Comparison of ENCODE assay signal across 11 mouse cellular contexts in the genomic region with DNA sequence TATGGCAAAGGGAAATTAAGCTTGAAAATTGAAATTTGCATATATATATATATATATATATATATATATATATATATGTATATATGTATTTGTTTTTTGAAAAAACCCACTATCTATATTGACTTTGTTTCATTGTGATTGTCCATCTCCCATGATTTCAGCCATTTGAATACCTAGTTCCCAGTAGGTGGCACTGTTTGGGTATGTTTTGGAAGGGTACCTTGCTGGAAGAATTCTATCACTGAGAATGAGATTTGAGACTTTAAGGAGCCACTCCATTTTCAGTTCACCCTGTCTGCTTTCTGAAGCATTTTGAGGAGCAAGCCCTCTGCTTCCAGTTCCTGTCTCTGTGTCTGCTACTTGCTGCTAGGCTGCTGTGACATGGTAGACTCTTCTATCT.
DNase-seq lines count a peak whose midpoint lies in the region; ATAC-seq and TF ChIP-seq lines count a peak whose summit lies in the region.
"Had no signal": no experiment of that assay in that cellular context is flagged by ENCODE, and none has a peak within 500 bp of the region (broad histone marks: within the 10 kb centered on the region; RNA-seq: fewer than 3 reads in every experiment).

No protein-coding gene starts in this region.

- H3K4me2 ChIP-seq in heart, postnatal 0 days (ENCODE audit: low read depth, low read length) = no peak overlapping the region
- H3K4me2 ChIP-seq in midbrain, embryonic 14.5 days (ENCODE audit: low read length) = no peak overlapping the region
- H3K4me2 ChIP-seq in midbrain, embryonic 11.5 days = no peak overlapping the region
- H3K4me2 ChIP-seq in stomach, postnatal 0 days (replicated peaks; ENCODE audit: low read depth) = no peak overlapping the region
- H3K4me2 ChIP-seq: embryonic facial prominence, embryonic 15.5 days; limb, embryonic 12.5 days had no signal

- ATAC-seq in heart, postnatal 0 days (ENCODE audit: insufficient read depth, low read depth) = no peak
- no peak for ATAC-seq in midbrain, embryonic 14.5 days (ENCODE audit: low FRiP score, low TSS enrichment)
- ATAC-seq in midbrain, embryonic 11.5 days (ENCODE audit: low FRiP score) = no peak
- ATAC-seq in stomach, postnatal 0 days (ENCODE audit: low FRiP score, low TSS enrichment) = no peak

- no peak for TF ChIP-seq EP300 in heart, postnatal 0 days (IDR thresholded peaks at IDR 0.05; ENCODE audit: low read depth)
- no peak for TF ChIP-seq EP300 in stomach, postnatal 0 days (optimal IDR thresholded peaks at IDR 0.05)

- TF ChIP-seq POLR2A in brain, embryonic 14.5 days (IDR thresholded peaks at IDR 0.05; ENCODE audit: borderline replicate concordance, extremely low read depth, insufficient read depth, insufficient read length, poor library complexity, severe bottlenecking) = no peak

- H3K4me3 ChIP-seq in heart, postnatal 0 days (ENCODE audit: low read depth, low read length) = no peak overlapping the region
- no peak overlapping the region for H3K4me3 ChIP-seq in midbrain, embryonic 14.5 days (replicated peaks; ENCODE audit: low read depth, low read length)
- H3K4me3 ChIP-seq in midbrain, embryonic 11.5 days (ENCODE audit: low read depth, low read length) = no peak overlapping the region
- no peak overlapping the region for H3K4me3 ChIP-seq in stomach, postnatal 0 days (ENCODE audit: low read depth, low read length)
- H3K4me3 ChIP-seq: embryonic facial prominence, embryonic 15.5 days; limb, embryonic 12.5 days; myocyte had no signal

- peak; percentile 43 for TF ChIP-seq CTCF in heart, postnatal 0 days (IDR thresholded peaks at IDR 0.05; ENCODE audit: low read depth)
- TF ChIP-seq CTCF in brain, embryonic 14.5 days (IDR thresholded peaks at IDR 0.05; ENCODE audit: borderline replicate concordance, extremely low read depth, insufficient read depth, insufficient read length) = no peak
- TF ChIP-seq CTCF in stomach, postnatal 0 days (IDR thresholded peaks at IDR 0.05; ENCODE audit: low read depth) = peak; percentile 64

- peak; percentile 21 for DNase-seq in heart, postnatal 0 days (ENCODE audit: low spot score)
- no peak for DNase-seq in heart, postnatal 25 days (ENCODE audit: low spot score)
- DNase-seq in midbrain, embryonic 14.5 days = peak; percentile 61
- DNase-seq in midbrain, embryonic 11.5 days (ENCODE audit: low spot score, missing footprints) = no peak
- peak; percentile 53 for DNase-seq in brain, embryonic 14.5 days (ENCODE audit: low read depth)
- no peak for DNase-seq in stomach, postnatal 0 days (ENCODE audit: low spot score)
- no peak for DNase-seq in c-Kit-positive CD71-positive TER-119-positive erythroid progenitor cells, embryonic 14.5 days (ENCODE audit: low spot score)
- DNase-seq in layer of hippocampus, adult 9-11 months = no peak

- H3K9me3 ChIP-seq in heart, postnatal 0 days (replicated peaks; ENCODE audit: control insufficient read depth, low read length) = no peaks in the 10 kb centered on the region
- H3K9me3 ChIP-seq in midbrain, embryonic 14.5 days (ENCODE audit: control insufficient read depth, low read length) = no peaks in the 10 kb centered on the region
- H3K9me3 ChIP-seq in midbrain, embryonic 11.5 days (ENCODE audit: control insufficient read depth, low read length) = no peaks in the 10 kb centered on the region
- no peaks in the 10 kb centered on the region for H3K9me3 ChIP-seq in stomach, postnatal 0 days (ENCODE audit: control insufficient read depth, low read length)
- H3K9me3 ChIP-seq: embryonic facial prominence, embryonic 15.5 days; limb, embryonic 12.5 days had no signal

- no peaks in the 10 kb centered on the region for H3K4me1 ChIP-seq in heart, postnatal 0 days (ENCODE audit: control insufficient read depth, insufficient read depth)
- no peaks in the 10 kb centered on the region for H3K4me1 ChIP-seq in midbrain, embryonic 14.5 days (ENCODE audit: control insufficient read depth, insufficient read depth, low read length)
- H3K4me1 ChIP-seq in midbrain, embryonic 11.5 days (ENCODE audit: control insufficient read depth, insufficient read depth, low read length) = no peaks in the 10 kb centered on the region
- no peaks in the 10 kb centered on the region for H3K4me1 ChIP-seq in stomach, postnatal 0 days (replicated peaks; ENCODE audit: control insufficient read depth, insufficient read depth)
- H3K4me1 ChIP-seq: embryonic facial prominence, embryonic 15.5 days; limb, embryonic 12.5 days had no signal

- H3K27me3 ChIP-seq in heart, postnatal 0 days (ENCODE audit: control insufficient read depth, insufficient read depth, low read length) = no peaks in the 10 kb centered on the region
- H3K27me3 ChIP-seq in midbrain, embryonic 14.5 days (ENCODE audit: control insufficient read depth, insufficient read depth, low read length) = no peaks in the 10 kb centered on the region
- H3K27me3 ChIP-seq in midbrain, embryonic 11.5 days (ENCODE audit: control insufficient read depth, insufficient read depth, low read length) = no peaks in the 10 kb centered on the region
- H3K27me3 ChIP-seq in stomach, postnatal 0 days (ENCODE audit: control insufficient read depth, insufficient read depth, low read length) = no peaks in the 10 kb centered on the region
- H3K27me3 ChIP-seq: embryonic facial prominence, embryonic 15.5 days; limb, embryonic 12.5 days had no signal

- no peak overlapping the region for H3K9ac ChIP-seq in heart, postnatal 0 days (replicated peaks; ENCODE audit: low read depth, low read length)
- H3K9ac ChIP-seq in midbrain, embryonic 14.5 days (replicated peaks; ENCODE audit: low read length) = no peak overlapping the region
- no peak overlapping the region for H3K9ac ChIP-seq in midbrain, embryonic 11.5 days (ENCODE audit: low read length)
- H3K9ac ChIP-seq in stomach, postnatal 0 days (ENCODE audit: low read length) = no peak overlapping the region
- H3K9ac ChIP-seq: embryonic facial prominence, embryonic 15.5 days; limb, embryonic 12.5 days had no signal

- H3K27ac ChIP-seq in heart, postnatal 0 days (ENCODE audit: low read depth) = no peak overlapping the region
- H3K27ac ChIP-seq in midbrain, embryonic 14.5 days (replicated peaks; ENCODE audit: low read depth, low read length) = no peak overlapping the region
- no peak overlapping the region for H3K27ac ChIP-seq in midbrain, embryonic 11.5 days (ENCODE audit: low read depth, low read length)
- no peak overlapping the region for H3K27ac ChIP-seq in stomach, postnatal 0 days (replicated peaks)
- H3K27ac ChIP-seq: embryonic facial prominence, embryonic 15.5 days; limb, embryonic 12.5 days had no signal

- intact Hi-C loops in heart, postnatal 25 days (cut with DNase I) = loop anchor here (5.0 kb wide), 1 partner anchor 391 kb away; no protein-coding TSS in a partner anchor

- H3K36me3 ChIP-seq in heart, postnatal 0 days (replicated peaks; ENCODE audit: control insufficient read depth, insufficient read depth, low read length) = no peaks in the 10 kb centered on the region
- H3K36me3 ChIP-seq in midbrain, embryonic 14.5 days (ENCODE audit: control insufficient read depth, insufficient read depth, low read length) = no peaks in the 10 kb centered on the region
- H3K36me3 ChIP-seq in midbrain, embryonic 11.5 days (ENCODE audit: control insufficient read depth, insufficient read depth, low read length) = no peaks in the 10 kb centered on the region
- no peaks in the 10 kb centered on the region for H3K36me3 ChIP-seq in stomach, postnatal 0 days (ENCODE audit: control insufficient read depth, insufficient read depth, low read length)
- H3K36me3 ChIP-seq: embryonic facial prominence, embryonic 15.5 days; limb, embryonic 12.5 days had no signal

Comparison
In these comparisons a context has a peak if more than half of its experiments do, and no peak if none do; other contexts are left out.
1. DNase-seq: peak in heart, postnatal 0 days (single experiment), midbrain, embryonic 14.5 days (single experiment) and brain, embryonic 14.5 days (single experiment); none in heart, postnatal 25 days (single experiment), midbrain, embryonic 11.5 days (single experiment), stomach, postnatal 0 days (single experiment), c-Kit-positive CD71-positive TER-119-positive erythroid progenitor cells, embryonic 14.5 days (single experiment) and layer of hippocampus, adult 9-11 months (single experiment).